Mouse (Mus musculus) neural tube, embryonic 13.5 days (tissue): ENCODE data around the gene Tubg1. TPM values are rescaled to one million over a fixed set of nuclear protein-coding genes. Genes with fewer than 3 reads are reported as not detected.

Experiments used
- ATAC-seq: fragments of 200-750 bp; cut with Nextera tagmentation; 2 replicates; pipeline ENCODE4 v1.8.0; 2017; ENCODE audit warnings: low read depth, mild to moderate bottlenecking, moderate TSS enrichment, moderate library complexity
- H3K27ac ChIP-seq: fragments of 300-500 bp; sonication (generic); replicated peaks from 2 replicates; pipeline ENCODE4 v1.5.1; 2015; ENCODE audit warnings: moderate library complexity, mild to moderate bottlenecking, inconsistent platforms
- H3K27me3 ChIP-seq: fragments of 300-500 bp; sonication (generic); 2 replicates; pipeline ENCODE4 v1.6.1; 2015; ENCODE audit warnings: mild to moderate bottlenecking, inconsistent platforms
- H3K36me3 ChIP-seq: fragments of 300-500 bp; sonication (generic); 2 replicates; pipeline ENCODE4 v1.6.1; 2015; ENCODE audit warnings: mild to moderate bottlenecking, inconsistent platforms
- H3K4me1 ChIP-seq: fragments of 300-500 bp; sonication (generic); replicated peaks from 2 replicates; pipeline ENCODE4 v1.6.1; 2015; ENCODE audit warnings: inconsistent platforms
- H3K4me2 ChIP-seq: fragments of 300-500 bp; sonication (generic); 2 replicates; pipeline ENCODE4 v1.6.1; 2015; ENCODE audit warnings: inconsistent platforms, mild to moderate bottlenecking, moderate library complexity
- H3K4me3 ChIP-seq: fragments of 300-500 bp; sonication (generic); 2 replicates; pipeline ENCODE4 v1.5.1; 2015; ENCODE audit warnings: mild to moderate bottlenecking, inconsistent platforms
- H3K9ac ChIP-seq: fragments of 300-500 bp; sonication (generic); 2 replicates; pipeline ENCODE4 v1.6.1; 2015; ENCODE audit warnings: moderate library complexity, mild to moderate bottlenecking, inconsistent platforms
- H3K9me3 ChIP-seq: fragments of 300-500 bp; sonication (generic); 2 replicates; pipeline ENCODE4 v1.6.1; 2016; ENCODE audit warnings: inconsistent platforms
- WGBS: fragments of 180-500 bp; shearing (Covaris S2); methylation state at CpG from one replicate; pipeline ENCODE4 v1.1.7; 2015; 5-methylcytosine and 5-hydroxymethylcytosine counted together
- polyA plus RNA-seq: library from polyadenylated mRNA; unstranded; fragments of >200 nt; fragmentation: Nextera tagmentation; extraction: Ambion mirVana; gene quantifications from 2 replicates; pipeline ENCODE4 v1.2.1, GENCODE M21; 2015

Tubg1 gene
- polyA plus RNA-seq, 1 experiment from 2014 or later, result 78.9 TPM

DNA sequence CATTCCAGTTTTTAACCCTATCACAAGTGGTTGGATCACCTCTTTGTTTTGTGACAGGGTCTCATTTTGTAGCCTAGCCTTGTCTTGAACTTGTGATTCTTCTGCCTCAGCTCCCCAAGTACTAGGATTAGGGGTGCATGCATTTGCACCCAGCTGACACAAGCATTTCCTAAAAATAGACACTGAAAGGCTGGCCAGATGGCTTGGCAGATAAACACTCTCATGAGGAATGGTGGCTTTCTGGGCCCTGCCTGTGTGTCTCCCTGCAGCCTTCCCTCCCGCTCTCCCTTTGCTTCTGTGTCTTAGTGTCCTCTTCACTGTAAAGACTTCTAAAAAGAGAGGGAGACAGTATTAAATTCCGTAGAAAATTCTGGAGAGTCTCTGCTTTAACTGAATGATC, 11.4 kb downstream of the Tubg1 start:
- Histone ChIP-seq H3K36me3 (peaks cover 13% of the 10 kb centered on the region), H3K4me2 (no peak overlapping the region), H3K4me1 (no peaks in the 10 kb centered on the region), H3K9me3 (no peaks in the 10 kb centered on the region), H3K27me3 (peaks cover 4% of the 10 kb centered on the region; the same call in 1 of the 2 replicates), H3K27ac (no peak overlapping the region), H3K9ac (no peak overlapping the region), H3K4me3 (no peak overlapping the region)
- ATAC-seq, result no peak
- WGBS, result 94% methylated on average over 2 of the region's 2 CpGs

DNA sequence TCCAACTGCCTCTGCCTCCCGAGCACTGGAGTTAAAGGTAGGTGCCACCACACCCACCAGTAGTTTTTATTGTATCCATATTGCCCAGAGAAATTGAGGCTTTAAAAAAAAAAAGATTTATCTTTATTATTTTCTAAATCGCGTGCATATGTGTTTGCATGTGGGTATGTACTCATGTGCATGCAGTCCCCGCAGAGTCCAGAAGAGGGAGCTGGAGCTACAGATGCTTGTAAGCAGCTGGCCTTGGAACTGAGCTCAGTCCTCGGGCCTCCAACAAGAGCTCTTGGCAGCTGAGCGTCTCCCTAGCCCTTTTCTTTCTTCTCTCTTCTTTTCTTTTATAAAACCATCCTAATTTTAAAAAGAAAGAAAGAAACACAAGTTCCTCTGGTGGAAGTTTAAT, 12.0 kb downstream of the Tubg1 start:
- 89% methylated on average over 6 of the region's 6 CpGs for WGBS
- Histone ChIP-seq H3K36me3 (peaks cover 8% of the 10 kb centered on the region), H3K9ac (no peak overlapping the region), H3K4me1 (no peaks in the 10 kb centered on the region), H3K27ac (no peak overlapping the region), H3K4me3 (no peak overlapping the region), H3K4me2 (no peak overlapping the region), H3K27me3 (peaks cover 4% of the 10 kb centered on the region; the same call in 1 of the 2 replicates), H3K9me3 (no peaks in the 10 kb centered on the region)
- ATAC-seq, result no peak

DNA sequence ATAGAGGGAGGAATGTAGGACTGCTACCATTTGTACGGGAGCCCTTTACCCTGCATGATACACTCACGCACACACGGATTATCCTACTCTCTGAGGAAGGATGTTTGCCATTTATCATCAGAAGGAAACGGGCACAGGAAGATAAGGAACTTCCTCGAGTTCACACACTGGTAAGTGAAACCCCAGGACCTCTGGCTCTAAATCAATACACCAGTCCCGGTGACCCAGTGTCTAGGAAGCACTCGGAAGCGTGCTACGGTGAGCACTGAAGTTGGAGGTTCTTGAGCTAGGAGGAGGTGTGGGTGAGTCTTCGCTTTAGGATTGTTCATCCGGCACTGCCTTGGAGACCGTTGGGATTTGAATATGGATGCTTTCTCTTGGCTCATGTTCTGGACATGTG, 13.3 kb downstream of the Tubg1 start:
- Histone ChIP-seq H3K27me3 (peaks cover 4% of the 10 kb centered on the region; the same call in 1 of the 2 replicates), H3K36me3 (no peaks in the 10 kb centered on the region), H3K27ac (no peak overlapping the region), H3K4me1 (no peaks in the 10 kb centered on the region), H3K4me2 (no peak overlapping the region), H3K9me3 (no peaks in the 10 kb centered on the region), H3K4me3 (no peak overlapping the region), H3K9ac (no peak overlapping the region)
- 76% methylated on average over 12 of the region's 12 CpGs for WGBS
- ATAC-seq, result no peak

DNA sequence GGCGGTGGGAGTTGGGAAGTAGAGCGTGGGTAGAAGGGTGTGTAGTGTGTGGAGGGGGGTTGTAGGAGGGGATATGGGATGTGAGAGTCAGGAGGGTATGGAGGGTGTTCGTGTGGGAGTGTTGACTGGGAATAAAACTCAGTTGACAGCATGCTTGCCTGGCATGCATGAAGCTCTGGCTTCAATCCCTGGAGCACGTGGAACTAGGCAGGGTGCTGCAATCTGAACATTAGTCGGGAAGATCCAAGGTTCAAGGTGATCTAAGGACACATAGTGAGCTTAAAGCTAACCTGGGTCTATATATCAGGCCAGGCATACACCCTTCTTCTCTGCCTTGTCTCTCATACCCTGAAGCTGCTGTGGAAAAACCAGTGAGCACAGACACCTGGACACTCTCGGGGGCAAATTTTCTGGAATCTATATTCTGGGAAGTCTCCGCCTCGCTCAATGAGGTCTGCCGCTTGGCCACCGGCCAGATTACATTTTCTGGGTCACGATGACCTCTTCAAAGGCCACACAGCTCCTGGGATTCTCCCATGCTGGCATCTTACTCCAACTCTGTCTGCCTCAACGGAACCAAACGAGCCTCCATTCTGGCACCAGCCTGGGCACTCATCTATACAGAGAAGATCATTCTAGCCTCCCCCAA, 14.6 kb downstream of the Tubg1 start:
- Histone ChIP-seq H3K4me3 (no peak overlapping the region), H3K9ac (no peak overlapping the region), H3K4me2 (no peak overlapping the region), H3K36me3 (no peaks in the 10 kb centered on the region), H3K27me3 (peaks cover 4% of the 10 kb centered on the region; the same call in 1 of the 2 replicates), H3K4me1 (peaks cover 7% of the 10 kb centered on the region; the same call in 1 of the 2 replicates), H3K27ac (no peak overlapping the region), H3K9me3 (no peaks in the 10 kb centered on the region)
- no peak for ATAC-seq
- WGBS, result 86% methylated on average over 13 of the region's 13 CpGs

DNA sequence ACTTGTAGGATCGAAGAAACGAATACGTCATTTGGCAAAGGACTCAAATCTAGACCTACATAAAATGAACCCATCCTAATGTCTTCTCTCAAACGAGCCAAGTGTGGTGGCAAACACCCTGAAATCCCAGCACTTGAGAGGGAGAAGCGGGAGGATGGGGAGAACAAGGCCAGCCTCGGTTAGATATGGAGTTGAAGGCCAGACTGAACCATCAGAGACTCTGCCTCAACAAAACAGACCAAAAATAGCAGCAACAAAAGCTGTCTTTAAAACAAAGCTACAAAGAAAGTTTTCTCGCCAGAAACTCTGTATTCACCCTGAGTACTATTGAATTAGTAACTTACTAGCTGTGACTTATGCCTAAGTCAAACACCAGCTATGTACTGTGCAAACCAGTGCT, 17.3 kb downstream of the Tubg1 start:
- Histone ChIP-seq H3K27me3 (peaks cover 8% of the 10 kb centered on the region; the same call in 1 of the 2 replicates), H3K9ac (no peak overlapping the region), H3K36me3 (no peaks in the 10 kb centered on the region), H3K27ac (no peak overlapping the region), H3K4me2 (no peak overlapping the region), H3K9me3 (no peaks in the 10 kb centered on the region), H3K4me3 (no peak overlapping the region), H3K4me1 (peaks cover 10% of the 10 kb centered on the region; the same call in 1 of the 2 replicates)
- WGBS, result 72% methylated on average over 7 of the region's 7 CpGs
- ATAC-seq, result no peak

DNA sequence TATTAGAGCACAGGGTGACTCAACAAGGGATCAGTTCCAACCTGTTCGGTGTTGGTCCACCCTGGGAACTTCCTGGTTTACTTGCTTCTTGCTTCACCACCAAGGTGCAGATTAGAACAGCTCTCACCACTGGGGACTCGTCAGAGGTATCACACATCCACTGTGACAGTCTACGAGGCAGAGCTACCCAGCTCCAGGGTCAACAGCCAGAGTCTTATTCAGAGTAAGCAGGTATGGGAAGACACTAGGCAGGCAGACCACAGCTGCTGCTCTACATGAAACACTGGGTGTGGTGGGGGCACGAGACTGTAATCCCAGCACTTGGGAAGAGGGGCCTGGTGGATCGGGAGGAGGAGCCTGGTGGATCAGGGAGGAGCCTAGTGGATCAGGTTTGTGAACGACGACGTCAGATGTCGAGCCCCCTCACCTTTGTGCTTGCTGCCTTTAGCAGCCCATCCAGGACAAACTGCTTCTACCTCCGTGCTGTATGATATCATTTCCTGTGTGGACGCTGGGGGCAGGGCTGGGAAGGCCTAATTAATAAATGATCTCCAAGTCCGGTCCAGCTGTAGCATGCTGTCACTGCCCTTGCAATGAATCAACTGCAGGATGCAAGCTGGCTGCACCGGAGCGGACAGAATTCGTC, 18.9 kb downstream of the Tubg1 start:
- peak overlapping the region; percentile 42 for H3K4me2 ChIP-seq
- WGBS, result 18% methylated on average over 15 of the region's 15 CpGs
- peaks cover 8% of the 10 kb centered on the region; the same call in 1 of the 2 replicates for H3K27me3 ChIP-seq
- H3K9ac ChIP-seq, result 0 out of 2 replicates have a peak overlapping the region, but pooled peaks have one; percentile 17
- peak overlapping the region; percentile 7; the same call in 1 of the 2 replicates for H3K4me3 ChIP-seq
- peak; percentile 59 for ATAC-seq
- H3K4me1 ChIP-seq, result peaks cover 13% of the 10 kb centered on the region
- peak overlapping the region; percentile 71 for H3K27ac ChIP-seq
- no peaks in the 10 kb centered on the region for H3K36me3 ChIP-seq
- H3K9me3 ChIP-seq, result no peaks in the 10 kb centered on the region

DNA sequence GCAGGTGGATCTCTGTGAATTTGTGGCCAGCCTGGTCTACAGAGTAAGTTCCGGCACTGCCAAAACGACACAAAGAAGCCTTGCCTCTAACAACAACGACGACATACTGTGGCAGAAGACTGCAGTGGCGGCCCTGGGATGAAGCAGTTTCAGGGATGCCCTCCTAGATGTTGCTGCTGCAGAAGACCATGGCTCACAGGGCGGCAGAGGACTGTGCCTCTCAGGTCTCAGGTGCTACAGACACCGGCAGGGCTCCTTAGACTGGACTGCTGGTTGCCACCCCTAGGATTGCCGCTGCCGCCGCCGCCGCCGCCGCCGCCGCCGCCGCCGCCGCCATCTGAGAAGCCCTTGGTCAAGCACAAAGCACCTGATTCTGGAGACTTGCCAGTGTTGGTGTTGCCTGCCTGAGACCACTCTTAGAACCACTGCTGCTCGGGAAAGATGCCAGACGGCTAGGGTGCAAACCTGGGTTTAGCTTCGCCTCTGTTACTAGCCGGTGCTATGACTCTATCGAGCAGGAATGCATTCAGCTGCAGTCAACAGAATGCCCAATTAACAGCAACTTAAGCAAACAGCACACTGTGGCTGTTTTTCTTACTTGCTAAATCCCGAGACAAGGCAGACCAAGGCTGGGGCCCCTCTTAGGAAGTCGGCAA, 20.6 kb downstream of the Tubg1 start:
- H3K9me3 ChIP-seq, result no peaks in the 10 kb centered on the region
- H3K27ac ChIP-seq, result peak overlapping the region; percentile 34
- 0 out of 2 replicates have a peak, but pooled peaks have one; percentile 13 for ATAC-seq

DNA sequence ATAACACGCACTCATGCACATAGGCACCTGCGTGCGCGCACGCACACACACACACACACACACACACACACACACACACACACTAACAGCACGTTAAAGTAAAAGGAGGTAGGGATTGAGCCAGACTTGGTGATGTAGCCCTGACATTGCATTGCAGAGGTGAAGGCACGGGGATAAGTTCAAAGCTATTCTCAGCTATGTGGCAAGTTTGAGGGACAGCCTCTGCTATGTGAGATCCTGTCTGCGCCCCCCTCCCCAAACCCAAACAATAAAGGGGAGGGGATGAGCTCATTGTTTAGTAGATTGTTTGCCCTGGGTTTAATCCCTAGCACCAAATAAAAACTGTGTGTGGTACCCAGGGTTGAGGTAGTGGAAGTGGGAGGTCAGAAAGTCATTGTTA, 21.4 kb downstream of the Tubg1 start:
- Histone ChIP-seq H3K9ac (no peak overlapping the region), H3K9me3 (no peaks in the 10 kb centered on the region), H3K4me1 (peaks cover 19% of the 10 kb centered on the region), H3K36me3 (no peaks in the 10 kb centered on the region), H3K27ac (no peak overlapping the region), H3K4me2 (no peak overlapping the region), H3K27me3 (0 out of 2 replicates have a peak, but pooled peaks cover 3% of the 10 kb centered on the region), H3K4me3 (no peak overlapping the region)
- WGBS, result 90% methylated on average over 8 of the region's 8 CpGs
- no peak for ATAC-seq

More for the DNA sequence above, 20.6 kb downstream of the Tubg1 start:
- H3K36me3 ChIP-seq, result no peaks in the 10 kb centered on the region
- 0 out of 2 replicates have a peak, but pooled peaks cover 3% of the 10 kb centered on the region for H3K27me3 ChIP-seq
- peak overlapping the region; percentile 59 for H3K9ac ChIP-seq
- 46% methylated on average over 27 of the region's 27 CpGs for WGBS
- peak overlapping the region; percentile 53 for H3K4me2 ChIP-seq
- H3K4me1 ChIP-seq, result peaks cover 18% of the 10 kb centered on the region
- H3K4me3 ChIP-seq, result peak overlapping the region; percentile 28

DNA sequence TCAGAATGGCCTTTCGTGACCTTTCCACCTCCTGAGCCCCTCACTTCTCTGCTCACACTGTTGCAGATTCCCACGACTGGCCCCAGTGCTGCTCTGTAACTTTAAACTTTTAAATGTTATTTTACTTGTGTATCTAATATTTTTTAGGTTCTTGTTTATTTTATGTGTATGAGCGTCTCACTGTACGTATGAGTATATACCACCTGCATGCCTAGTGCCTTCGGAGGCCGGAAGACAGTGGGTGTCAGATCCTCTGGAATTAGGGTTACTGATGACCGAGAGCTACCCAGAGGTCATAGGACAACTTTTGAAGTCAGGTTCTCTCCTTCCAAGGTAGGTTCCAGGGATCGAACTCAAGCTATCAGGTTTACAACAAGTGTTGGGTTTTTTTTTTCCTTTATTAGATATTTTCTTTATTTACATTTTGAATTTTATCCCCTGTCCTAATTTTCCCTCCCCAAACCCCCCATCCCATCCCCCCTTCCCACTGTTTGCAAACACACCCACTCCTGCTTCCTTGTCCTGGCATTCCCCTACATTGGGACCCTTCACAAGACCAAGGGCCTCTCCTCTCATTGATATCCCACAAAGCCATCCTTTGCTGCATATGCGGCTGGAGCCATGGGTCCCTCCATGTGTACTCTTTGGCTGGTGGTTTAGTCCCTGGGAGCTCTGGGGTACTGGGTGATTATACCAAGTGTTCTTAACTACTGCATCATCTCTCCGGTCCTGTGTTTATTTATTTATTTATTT, 22.7 kb downstream of the Tubg1 start:
- ATAC-seq, result no peak
- no peaks in the 10 kb centered on the region for H3K9me3 ChIP-seq
- WGBS, result 90% methylated on average over 10 of the region's 10 CpGs

DNA sequence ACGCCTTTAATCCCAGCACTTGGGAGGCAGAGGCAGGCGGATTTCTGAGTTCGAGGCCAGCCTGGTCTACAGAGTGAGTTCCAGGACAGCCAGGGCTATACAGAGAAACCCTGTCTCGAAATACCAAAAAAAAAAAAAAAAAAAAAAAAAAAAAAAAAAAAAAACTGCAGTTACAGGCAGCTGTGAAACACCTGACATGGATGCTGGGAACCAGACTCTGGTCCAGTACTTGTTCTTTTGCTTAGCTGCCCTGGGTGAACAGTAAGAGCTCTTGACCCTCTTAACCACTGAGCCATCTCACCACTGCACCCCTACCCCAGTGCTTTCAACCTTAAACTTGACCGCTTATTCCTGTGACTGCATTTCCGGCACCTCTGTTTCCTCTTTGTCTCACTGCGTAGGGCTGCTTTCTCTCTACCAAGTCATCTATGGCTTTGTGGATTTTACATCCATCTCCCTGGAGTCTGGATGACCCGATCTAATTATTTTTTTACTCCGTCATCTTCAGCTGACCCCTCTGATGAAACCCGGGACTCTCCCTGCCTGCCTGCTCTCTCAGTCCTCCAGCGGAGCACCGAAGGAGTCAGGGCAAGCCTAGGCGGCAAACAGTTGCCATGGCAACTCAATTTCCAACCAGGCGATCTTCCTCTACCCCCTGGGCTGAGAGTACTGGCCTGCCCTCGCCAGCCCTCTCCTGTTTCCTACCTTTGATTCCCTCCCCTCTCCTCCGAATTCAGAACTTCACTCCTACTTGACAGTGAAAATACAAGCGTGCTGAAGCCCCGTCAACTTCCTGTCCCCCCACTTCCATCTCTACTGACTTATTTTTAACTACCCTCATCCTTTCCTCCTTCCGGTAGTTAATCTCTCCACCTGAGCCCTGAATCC, 23.8 kb downstream of the Tubg1 start:
- Histone ChIP-seq H3K9ac (peak overlapping the region; percentile 54), H3K27me3 (0 out of 2 replicates have a peak, but pooled peaks cover 3% of the 10 kb centered on the region), H3K4me3 (peak overlapping the region; percentile 30), H3K4me1 (peaks cover 27% of the 10 kb centered on the region), H3K27ac (peak overlapping the region; percentile 74), H3K4me2 (peak overlapping the region; percentile 56), H3K9me3 (no peaks in the 10 kb centered on the region), H3K36me3 (no peaks in the 10 kb centered on the region)
- 25% methylated on average over 19 of the region's 19 CpGs for WGBS
- ATAC-seq, result peak; percentile 64; the same call in 1 of the 2 replicates

More for the DNA sequence above, 22.7 kb downstream of the Tubg1 start:
- H3K4me2 ChIP-seq, result no peak overlapping the region
- H3K27me3 ChIP-seq, result 0 out of 2 replicates have a peak, but pooled peaks cover 3% of the 10 kb centered on the region
- H3K4me1 ChIP-seq, result peaks cover 28% of the 10 kb centered on the region
- no peak overlapping the region for H3K27ac ChIP-seq
- H3K9ac ChIP-seq, result no peak overlapping the region
- no peaks in the 10 kb centered on the region for H3K36me3 ChIP-seq
- H3K4me3 ChIP-seq, result no peak overlapping the region

DNA sequence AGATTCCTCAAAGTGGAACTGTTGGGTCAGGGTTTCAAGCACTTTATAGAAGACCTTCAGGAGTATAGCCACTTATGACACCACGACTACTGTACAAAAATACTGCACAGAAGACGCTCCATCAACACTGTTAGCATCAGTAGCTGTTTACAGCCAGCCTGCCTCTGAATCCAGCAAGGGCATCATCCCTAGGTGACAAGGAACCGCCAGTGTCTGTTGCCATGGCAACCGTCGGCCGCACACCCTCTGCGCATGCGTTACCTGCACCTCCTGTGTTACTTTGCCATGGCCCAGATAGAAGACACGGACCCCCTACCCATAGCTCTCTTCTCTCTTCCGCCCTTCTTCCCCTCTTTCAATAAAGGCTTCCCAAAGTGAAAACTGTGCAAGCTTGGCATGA, 26.6 kb downstream of the Tubg1 start:
- H3K27ac ChIP-seq, result peak overlapping the region; percentile 67
- no peak overlapping the region for H3K4me2 ChIP-seq
- WGBS, result 24% methylated on average over 10 of the region's 10 CpGs

More for the DNA sequence above, 26.6 kb downstream of the Tubg1 start:
- peak; percentile 52; the same call in 1 of the 2 replicates for ATAC-seq
- Histone ChIP-seq H3K4me1 (peaks cover 36% of the 10 kb centered on the region), H3K27me3 (no peaks in the 10 kb centered on the region), H3K36me3 (no peaks in the 10 kb centered on the region), H3K9me3 (no peaks in the 10 kb centered on the region), H3K4me3 (no peak overlapping the region), H3K9ac (no peak overlapping the region)
